Mouse (Mus musculus) embryonic facial prominence, embryonic 14.5 days (tissue): Measurements from ENCODE around the gene Zfp82. TPM values are rescaled to one million over a fixed set of nuclear protein-coding genes. Genes with fewer than 3 reads are reported as not detected.

Experiments used
- ATAC-seq: fragments of 200-750 bp; cut with Nextera tagmentation; 2 replicates; pipeline ENCODE4 v1.8.0; 2017; ENCODE audit warnings: low read depth, moderate number of reproducible peaks, moderate TSS enrichment
- DNase-seq: peaks from one replicate; pipeline ENCODE4 v3.0.0-alpha.2; 2015; ENCODE audit warnings: low spot score
- H3K27ac ChIP-seq: fragments of 300-500 bp; sonication (generic); replicated peaks from 2 replicates; pipeline ENCODE4 v1.5.1; 2014; ENCODE audit warnings: low read depth, mild to moderate bottlenecking, low read length, moderate library complexity
- H3K27me3 ChIP-seq: fragments of 300-500 bp; sonication (generic); replicated peaks from 2 replicates; pipeline ENCODE4 v1.6.1; 2014; ENCODE audit warnings: low read length; ENCODE audit not compliant: control insufficient read depth, insufficient read depth
- H3K36me3 ChIP-seq: fragments of 300-500 bp; sonication (generic); 2 replicates; pipeline ENCODE4 v1.6.1; 2014; ENCODE audit warnings: low read length, mixed read lengths; ENCODE audit not compliant: control insufficient read depth, insufficient read depth
- H3K4me1 ChIP-seq: fragments of 300-500 bp; sonication (generic); 2 replicates; pipeline ENCODE4 v1.6.1; 2014; ENCODE audit warnings: antibody characterized with exemption, low read length; ENCODE audit not compliant: control insufficient read depth, insufficient read depth
- H3K4me2 ChIP-seq: fragments of 300-500 bp; sonication (generic); 2 replicates; pipeline ENCODE4 v1.6.1; 2014; ENCODE audit warnings: low read depth, mild to moderate bottlenecking, low read length, moderate library complexity, mixed read lengths
- H3K4me3 ChIP-seq: fragments of 300-500 bp; sonication (generic); 2 replicates; pipeline ENCODE4 v1.5.1; 2014; ENCODE audit warnings: low read depth, mild to moderate bottlenecking, low read length
- H3K9ac ChIP-seq: fragments of 300-500 bp; sonication (generic); 2 replicates; pipeline ENCODE4 v1.6.1; 2014; ENCODE audit warnings: low read depth, mild to moderate bottlenecking, low read length, moderate library complexity, mixed read lengths
- H3K9me3 ChIP-seq: fragments of 300-500 bp; sonication (generic); 2 replicates; pipeline ENCODE4 v1.6.1; 2016; ENCODE audit warnings: low read length; ENCODE audit not compliant: control insufficient read depth
- WGBS: fragments of 180-500 bp; shearing (Covaris S2); extraction: QIAGEN DNeasy Blood & Tissue Kit; methylation state at CpG from one replicate; pipeline ENCODE4 v1.1.7; 2014; 5-methylcytosine and 5-hydroxymethylcytosine counted together
- polyA plus RNA-seq: library from polyadenylated mRNA; unstranded; fragments of >200 nt; fragmentation: Nextera tagmentation; extraction: Ambion mirVana; gene quantifications from 2 replicates; pipeline ENCODE4 v1.2.1, GENCODE M21; 2014

Gene Zfp82
- polyA plus RNA-seq, 1 experiment from 2014 or later: 7.0 TPM

- Histone ChIP-seq H3K4me2 (no peak overlapping the region), H3K4me3 (no peak overlapping the region), H3K9ac (no peak overlapping the region), H3K36me3 (peaks cover 74% of the 10 kb centered on the region), H3K27ac (no peak overlapping the region), H3K27me3 (no peaks in the 10 kb centered on the region), H3K9me3 (no peaks in the 10 kb centered on the region), H3K4me1 (no peaks in the 10 kb centered on the region)
- WGBS: 82% methylated on average over 5 of the region's 5 CpGs
- ATAC-seq (no peak), DNase-seq (no peak)
Observed at GRCm38 (mm10) chr7:30062478-30062877, 10.2 kb downstream of the Zfp82 start.

- 77% methylated on average over 6 of the region's 6 CpGs for WGBS
- Histone ChIP-seq H3K9ac (no peak overlapping the region), H3K4me2 (no peak overlapping the region), H3K9me3 (no peaks in the 10 kb centered on the region), H3K27ac (no peak overlapping the region), H3K4me3 (no peak overlapping the region), H3K36me3 (peaks cover 81% of the 10 kb centered on the region), H3K4me1 (no peaks in the 10 kb centered on the region), H3K27me3 (no peaks in the 10 kb centered on the region)
- ATAC-seq (0 out of 2 replicates have a peak, but pooled peaks have one; percentile 15), DNase-seq (peak; percentile 38)
Observed at GRCm38 (mm10) chr7:30060341-30060740, 12.4 kb downstream of the Zfp82 start.

GRCm38 (mm10) chr7:30053591-30053990 lies 19.1 kb downstream of the Zfp82 start:
- peaks cover 7% of the 10 kb centered on the region; the same call in 1 of the 2 replicates for H3K4me1 ChIP-seq
- WGBS: 4% methylated on average over 3 of the region's 3 CpGs
- H3K4me2 ChIP-seq: no peak overlapping the region
- peaks cover 34% of the 10 kb centered on the region for H3K36me3 ChIP-seq
- no peaks in the 10 kb centered on the region for H3K27me3 ChIP-seq
- H3K4me3 ChIP-seq: no peak overlapping the region
- no peak for ATAC-seq
- no peak overlapping the region for H3K9ac ChIP-seq
- no peaks in the 10 kb centered on the region for H3K9me3 ChIP-seq
- H3K27ac ChIP-seq: 0 out of 2 replicates have a peak overlapping the region, but pooled peaks have one; percentile 40
- DNase-seq: peak; percentile 75

DNA sequence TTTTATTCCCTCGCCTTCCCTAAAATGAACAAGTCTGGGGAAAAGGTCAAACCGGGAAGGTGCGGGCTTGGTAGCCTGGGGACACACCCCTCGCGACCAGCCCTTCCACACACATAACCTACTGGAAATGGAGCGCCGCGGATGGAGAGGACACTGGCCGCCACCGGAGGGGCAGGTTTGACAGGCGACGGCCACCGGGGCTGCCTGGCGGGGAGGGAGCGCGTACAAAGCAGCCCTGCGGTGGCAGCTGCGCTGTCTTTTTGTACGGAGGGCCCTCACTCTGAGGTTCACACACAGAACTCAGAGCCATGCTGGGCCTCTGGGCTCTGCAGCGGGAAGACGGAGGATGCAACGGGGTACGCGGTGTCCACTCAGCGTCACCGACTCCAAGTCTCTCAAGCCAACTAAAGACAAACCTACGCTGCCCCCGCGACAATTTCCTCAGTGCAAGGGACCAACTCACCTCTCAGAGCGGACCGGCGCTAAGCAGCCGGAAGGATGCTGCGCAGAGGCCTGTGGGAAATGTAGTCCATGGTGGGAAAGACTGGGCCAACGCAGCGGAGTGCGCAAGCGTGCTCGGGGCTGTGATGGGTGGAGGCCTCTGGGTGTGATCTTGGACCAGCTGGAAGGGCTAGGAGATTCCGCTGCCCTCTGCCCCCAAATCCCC lies 21.7 kb downstream of the Zfp82 start, which contains the start of gene Zfp14:
Gene Zfp14, minus strand, starts transcription at position 499 of the 667 bp plus-strand sequence.
- DNase-seq (peak; percentile 95), ATAC-seq (peak; percentile 99)
- Histone ChIP-seq H3K4me2 (peak within 1 kb of the TSS; percentile 79), H3K27ac (peak within 1 kb of the TSS; percentile 67), H3K9ac (peak within 1 kb of the TSS; percentile 78), H3K36me3 (peaks cover 16% of the 10 kb centered on the region), H3K9me3 (no peaks in the 10 kb centered on the region), H3K27me3 (no peaks in the 10 kb centered on the region), H3K4me3 (peak within 1 kb of the TSS; percentile 69), H3K4me1 (peaks cover 7% of the 10 kb centered on the region; the same call in 1 of the 2 replicates)
- WGBS: under 1% methylated on average over 37 of the region's 40 CpGs

- H3K4me1 ChIP-seq: peaks cover 7% of the 10 kb centered on the region; the same call in 1 of the 2 replicates
- H3K27me3 ChIP-seq: no peaks in the 10 kb centered on the region
- no peak overlapping the region for H3K4me3 ChIP-seq
- H3K36me3 ChIP-seq: 0 out of 2 replicates have a peak, but pooled peaks cover 5% of the 10 kb centered on the region
- no peak for DNase-seq
- ATAC-seq: no peak
- no peak overlapping the region for H3K27ac ChIP-seq
- 89% methylated on average over 4 of the region's 4 CpGs for WGBS
- H3K9me3 ChIP-seq: no peaks in the 10 kb centered on the region
- no peak overlapping the region for H3K9ac ChIP-seq
- H3K4me2 ChIP-seq: no peak overlapping the region
Observed at GRCm38 (mm10) chr7:30048126-30048525, 24.6 kb downstream of the Zfp82 start.

GRCm38 (mm10) chr7:30044354-30044753 lies 28.3 kb downstream of the Zfp82 start:
- ATAC-seq (no peak), DNase-seq (no peak)
- WGBS: 33% methylated on average over 9 of the region's 9 CpGs
- H3K4me1 ChIP-seq: no peaks in the 10 kb centered on the region
- H3K9me3 ChIP-seq: no peaks in the 10 kb centered on the region
- no peak overlapping the region for H3K4me3 ChIP-seq
- no peaks in the 10 kb centered on the region for H3K27me3 ChIP-seq
- H3K27ac ChIP-seq: no peak overlapping the region
- no peak overlapping the region for H3K4me2 ChIP-seq
- H3K9ac ChIP-seq: no peak overlapping the region
- peaks cover 17% of the 10 kb centered on the region for H3K36me3 ChIP-seq

DNA sequence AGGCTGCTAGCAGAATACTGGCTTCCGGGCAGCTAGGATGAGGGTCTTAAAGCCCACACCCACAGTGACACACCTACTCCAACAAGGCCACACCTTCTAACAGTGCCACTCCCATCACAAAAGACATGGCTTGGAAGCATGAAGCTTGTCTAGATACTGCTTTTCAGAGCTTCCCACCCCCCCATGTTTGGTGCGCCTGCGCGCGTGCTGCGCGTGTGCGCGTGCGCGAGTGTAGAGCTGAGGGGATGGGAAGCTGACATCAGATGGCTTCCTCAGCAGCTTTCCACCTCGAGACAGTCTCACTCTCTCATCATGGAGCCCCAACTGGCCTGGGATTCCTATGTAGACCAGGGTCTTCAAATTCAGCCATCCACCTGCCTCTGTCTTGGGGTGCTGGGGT lies 38.4 kb downstream of the Zfp82 start:
- H3K27me3 ChIP-seq: no peaks in the 10 kb centered on the region
- H3K9me3 ChIP-seq: no peaks in the 10 kb centered on the region
- no peaks in the 10 kb centered on the region for H3K4me1 ChIP-seq
- no peak overlapping the region for H3K4me2 ChIP-seq
- 92% methylated on average over 12 of the region's 12 CpGs for WGBS
- no peak overlapping the region for H3K9ac ChIP-seq
- no peak overlapping the region for H3K4me3 ChIP-seq
- no peak overlapping the region for H3K27ac ChIP-seq
- ATAC-seq (no peak), DNase-seq (no peak)
- H3K36me3 ChIP-seq: peaks cover 30% of the 10 kb centered on the region

DNA sequence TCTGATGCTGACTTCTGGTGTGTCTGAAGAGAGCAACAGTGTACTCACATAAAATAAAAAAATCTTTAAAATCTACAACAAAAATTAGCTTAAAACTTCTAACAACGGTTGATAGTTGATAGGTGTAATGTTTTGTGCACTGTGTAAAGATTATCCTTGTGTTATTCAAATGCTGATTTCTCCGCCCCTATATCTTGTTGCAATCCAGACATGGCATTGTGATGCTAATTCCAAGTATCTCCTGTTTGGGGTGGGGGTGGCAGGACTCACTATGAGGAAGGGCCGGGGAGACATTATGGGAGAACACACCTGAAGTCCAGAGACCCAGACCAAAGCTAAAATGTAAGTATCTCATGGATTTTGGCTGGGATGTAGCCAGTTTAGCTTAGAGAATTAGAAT lies 41.3 kb downstream of the Zfp82 start:
- Histone ChIP-seq H3K27ac (no peak overlapping the region), H3K9me3 (no peaks in the 10 kb centered on the region), H3K4me1 (no peaks in the 10 kb centered on the region), H3K4me3 (no peak overlapping the region), H3K36me3 (peaks cover 11% of the 10 kb centered on the region), H3K4me2 (no peak overlapping the region), H3K9ac (no peak overlapping the region), H3K27me3 (no peaks in the 10 kb centered on the region)
- DNase-seq (no peak), ATAC-seq (no peak)
- 89% methylated on average over 3 of the region's 3 CpGs for WGBS

- DNase-seq: no peak
- H3K27ac ChIP-seq: no peak overlapping the region
- WGBS: 20% methylated on average over 6 of the region's 6 CpGs
Observed at GRCm38 (mm10) chr7:30030677-30031076, 42.0 kb downstream of the Zfp82 start.

More at GRCm38 (mm10) chr7:30030677-30031076, 42.0 kb downstream of the Zfp82 start:
- Histone ChIP-seq H3K9ac (no peak overlapping the region), H3K4me2 (no peak overlapping the region), H3K9me3 (no peaks in the 10 kb centered on the region), H3K27me3 (no peaks in the 10 kb centered on the region), H3K4me1 (no peaks in the 10 kb centered on the region), H3K36me3 (peaks cover 15% of the 10 kb centered on the region), H3K4me3 (no peak overlapping the region)
- no peak for ATAC-seq
